Mouse (Mus musculus) liver, embryonic 16.5 days (tissue): Measurements from ENCODE around the gene Tmem121b. TPM values are rescaled to one million over a fixed set of nuclear protein-coding genes. Genes with fewer than 3 reads are reported as not detected.

Experiments
- ATAC-seq: fragments of 200-750 bp; cut with Nextera tagmentation; 2 replicates; pipeline ENCODE4 v1.8.0; 2017; ENCODE audit warnings: low read depth, mild to moderate bottlenecking, moderate number of reproducible peaks, moderate library complexity
- H3K27ac ChIP-seq: fragments of 300-500 bp; sonication (generic); 2 replicates; pipeline ENCODE4 v1.5.1; 2014; ENCODE audit warnings: mild to moderate bottlenecking, low read length
- H3K27me3 ChIP-seq: fragments of 300-500 bp; sonication (generic); 2 replicates; pipeline ENCODE4 v1.6.1; 2014; ENCODE audit warnings: low read depth, low read length, mixed read lengths; ENCODE audit not compliant: control insufficient read depth, insufficient read depth
- H3K36me3 ChIP-seq: fragments of 300-500 bp; sonication (generic); 2 replicates; pipeline ENCODE4 v1.6.1; 2014; ENCODE audit warnings: mild to moderate bottlenecking; ENCODE audit not compliant: control insufficient read depth, insufficient read depth
- H3K4me1 ChIP-seq: fragments of 300-500 bp; sonication (generic); 2 replicates; pipeline ENCODE4 v1.6.1; 2014; ENCODE audit warnings: low read depth, low read length, mixed read lengths; ENCODE audit not compliant: control insufficient read depth
- H3K4me2 ChIP-seq: fragments of 300-500 bp; sonication (generic); 2 replicates; pipeline ENCODE4 v1.6.1; 2014; ENCODE audit warnings: low read depth, low read length, mixed read lengths
- H3K4me3 ChIP-seq: fragments of 300-500 bp; sonication (generic); 2 replicates; pipeline ENCODE4 v1.5.1; 2014; ENCODE audit warnings: low read depth, mild to moderate bottlenecking, low read length
- H3K9ac ChIP-seq: fragments of 300-500 bp; sonication (generic); 2 replicates; pipeline ENCODE4 v1.6.1; 2014; ENCODE audit warnings: low read depth, low read length
- H3K9me3 ChIP-seq: fragments of 300-500 bp; sonication (generic); replicated peaks from 2 replicates; pipeline ENCODE4 v1.6.1; 2016; ENCODE audit warnings: low read length; ENCODE audit not compliant: control insufficient read depth
- WGBS: fragments of 180-500 bp; shearing (Covaris S2); extraction: QIAGEN DNeasy Blood & Tissue Kit; methylation state at CpG from one replicate; pipeline ENCODE4 v1.1.7; 2014; ENCODE audit not compliant: insufficient replicate concordance; 5-methylcytosine and 5-hydroxymethylcytosine counted together
- polyA plus RNA-seq: library from polyadenylated mRNA; unstranded; fragments of >200 nt; fragmentation: Nextera tagmentation; extraction: Ambion mirVana; gene quantifications from 2 replicates; pipeline ENCODE4 v1.2.1, GENCODE M21; 2015

The Tmem121b gene
- polyA plus RNA-seq, 1 experiment from 2014 or later, result not detected

GRCm38 (mm10) chr6:120473427-120473826 lies 20.2 kb downstream of the Tmem121b start:
- H3K9me3 ChIP-seq, result no peaks in the 10 kb centered on the region
- 0 out of 2 replicates have a peak overlapping the region, but pooled peaks have one; percentile 25 for H3K27ac ChIP-seq
- H3K4me1 ChIP-seq, result peaks cover 36% of the 10 kb centered on the region
- H3K4me2 ChIP-seq, result peak overlapping the region; percentile 31; the same call in 1 of the 2 replicates
- no peak overlapping the region for H3K4me3 ChIP-seq
- no peak overlapping the region for H3K9ac ChIP-seq
- ATAC-seq, result peak; percentile 59
- no peaks in the 10 kb centered on the region for H3K27me3 ChIP-seq
- peaks cover 5% of the 10 kb centered on the region for H3K36me3 ChIP-seq
- WGBS, result 32% methylated on average over 5 of the region's 5 CpGs

- WGBS, result 53% methylated on average over 8 of the region's 8 CpGs
- Histone ChIP-seq H3K36me3 (peaks cover 5% of the 10 kb centered on the region), H3K27ac (peak overlapping the region; percentile 5; the same call in 1 of the 2 replicates), H3K27me3 (no peaks in the 10 kb centered on the region), H3K9me3 (no peaks in the 10 kb centered on the region), H3K9ac (no peak overlapping the region), H3K4me2 (peak overlapping the region; percentile 19), H3K4me1 (peaks cover 39% of the 10 kb centered on the region), H3K4me3 (no peak overlapping the region)
- ATAC-seq, result no peak
These were observed 21.0 kb downstream of the Tmem121b start for GRCm38 (mm10) chr6:120472455-120473140.

GRCm38 (mm10) chr6:120471991-120472441 lies 21.6 kb downstream of the Tmem121b start:
- Histone ChIP-seq H3K36me3 (peaks cover 4% of the 10 kb centered on the region; the same call in 1 of the 2 replicates), H3K9ac (peak overlapping the region; percentile 3; the same call in 1 of the 2 replicates), H3K4me2 (peak overlapping the region; percentile 19; the same call in 1 of the 2 replicates), H3K4me1 (peaks cover 44% of the 10 kb centered on the region), H3K9me3 (no peaks in the 10 kb centered on the region), H3K27me3 (no peaks in the 10 kb centered on the region), H3K4me3 (no peak overlapping the region; the same call in 1 of the 2 replicates), H3K27ac (peak overlapping the region; percentile 35)
- 19% methylated on average over 5 of the region's 5 CpGs for WGBS
- ATAC-seq, result no peak

GRCm38 (mm10) chr6:120470666-120471065 lies 22.9 kb downstream of the Tmem121b start:
- Histone ChIP-seq H3K4me1 (peaks cover 53% of the 10 kb centered on the region), H3K9ac (no peak overlapping the region), H3K27me3 (no peaks in the 10 kb centered on the region), H3K36me3 (peaks cover 2% of the 10 kb centered on the region; the same call in 1 of the 2 replicates), H3K9me3 (no peaks in the 10 kb centered on the region), H3K27ac (peak overlapping the region; percentile 58; the same call in 1 of the 2 replicates), H3K4me2 (peak overlapping the region; percentile 8; the same call in 1 of the 2 replicates), H3K4me3 (no peak overlapping the region)
- WGBS, result 40% methylated on average over 1 of the region's 1 CpGs
- no peak for ATAC-seq

- Histone ChIP-seq H3K4me3 (no peak overlapping the region), H3K27ac (peak overlapping the region; percentile 58; the same call in 1 of the 2 replicates), H3K36me3 (no peaks in the 10 kb centered on the region; the same call in 1 of the 2 replicates), H3K27me3 (no peaks in the 10 kb centered on the region), H3K4me1 (peaks cover 58% of the 10 kb centered on the region), H3K4me2 (no peak overlapping the region; the same call in 1 of the 2 replicates), H3K9ac (no peak overlapping the region; the same call in 1 of the 2 replicates), H3K9me3 (no peaks in the 10 kb centered on the region)
- ATAC-seq, result no peak
These were observed 23.8 kb downstream of the Tmem121b start for GRCm38 (mm10) chr6:120469770-120470169.

GRCm38 (mm10) chr6:120469268-120469667 lies 24.3 kb downstream of the Tmem121b start:
- Histone ChIP-seq H3K27ac (no peak overlapping the region), H3K36me3 (no peaks in the 10 kb centered on the region; the same call in 1 of the 2 replicates), H3K9me3 (no peaks in the 10 kb centered on the region), H3K4me3 (no peak overlapping the region), H3K4me2 (no peak overlapping the region), H3K9ac (no peak overlapping the region; the same call in 1 of the 2 replicates), H3K27me3 (no peaks in the 10 kb centered on the region), H3K4me1 (peaks cover 60% of the 10 kb centered on the region)
- no peak for ATAC-seq
- WGBS, result 54% methylated on average over 3 of the region's 3 CpGs

GRCm38 (mm10) chr6:120468259-120468658 lies 25.3 kb downstream of the Tmem121b start:
- Histone ChIP-seq H3K27me3 (no peaks in the 10 kb centered on the region), H3K4me2 (no peak overlapping the region), H3K4me3 (no peak overlapping the region), H3K27ac (no peak overlapping the region), H3K9ac (no peak overlapping the region), H3K9me3 (no peaks in the 10 kb centered on the region), H3K4me1 (peaks cover 59% of the 10 kb centered on the region), H3K36me3 (no peaks in the 10 kb centered on the region)
- 75% methylated on average over 4 of the region's 4 CpGs for WGBS
- ATAC-seq, result no peak

GRCm38 (mm10) chr6:120466609-120467329 lies 26.8 kb downstream of the Tmem121b start:
- Histone ChIP-seq H3K9ac (no peak overlapping the region), H3K9me3 (no peaks in the 10 kb centered on the region), H3K4me3 (no peak overlapping the region), H3K4me1 (peaks cover 52% of the 10 kb centered on the region), H3K4me2 (peak overlapping the region; percentile 41), H3K27ac (peak overlapping the region; percentile 60), H3K27me3 (peaks cover 5% of the 10 kb centered on the region; the same call in 1 of the 2 replicates), H3K36me3 (no peaks in the 10 kb centered on the region)
- 18% methylated on average over 10 of the region's 10 CpGs for WGBS
- no peak for ATAC-seq
